Mouse (Mus musculus): ENCODE data around the gene Rpap2. TPM values are rescaled to one million over a fixed set of nuclear protein-coding genes. Genes with fewer than 3 reads are reported as not detected.
A peak's percentile ranks its signal among the peaks of the same experiment; 100 is the strongest.

Rpap2 gene
- polyA plus RNA-seq (2012; rRNA removed) (1.4 and 2.6 TPM in 2 replicates), polyA plus RNA-seq (2014; fragmentation: Nextera tagmentation; extraction: Ambion mirVana) (5.5 and 6.5 TPM in 2 replicates)

DNA sequence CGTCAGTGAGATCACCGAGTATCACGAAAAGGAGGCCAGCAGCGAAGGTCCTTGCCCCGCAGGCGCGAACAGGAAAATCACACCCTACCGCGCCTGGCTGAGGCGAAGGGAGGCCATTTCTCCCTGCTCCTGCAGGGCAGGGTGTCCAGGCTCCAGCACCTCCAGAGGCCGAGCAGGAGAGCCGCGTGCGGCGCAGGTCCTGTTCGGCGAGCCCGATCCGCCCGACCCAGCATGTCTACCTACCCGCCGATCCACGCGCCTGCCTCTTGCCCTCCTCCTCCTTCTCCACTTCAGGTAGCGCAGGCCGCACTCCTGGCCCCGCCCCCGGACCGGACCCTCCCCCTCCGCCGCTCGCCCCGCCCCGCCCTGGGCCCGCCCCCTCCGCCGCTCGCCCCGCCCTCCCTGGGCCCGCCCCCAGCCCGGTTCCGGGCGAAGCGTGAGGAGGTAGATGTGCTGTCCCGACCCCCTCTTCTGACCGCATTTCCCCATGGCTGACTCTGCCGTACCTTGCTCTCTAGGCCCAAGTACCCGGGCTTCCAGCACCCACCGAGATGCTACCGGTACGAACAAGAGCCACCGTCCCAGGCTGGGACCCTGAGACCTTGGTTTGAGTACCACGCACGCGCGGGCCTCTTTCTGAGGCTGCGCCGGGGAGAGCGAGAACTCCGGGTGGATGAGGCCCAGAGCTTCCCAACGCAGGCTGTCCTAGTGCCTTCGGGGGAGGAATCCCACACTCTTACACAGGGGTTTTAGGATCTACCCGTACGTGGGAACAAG, at the start of gene Rpap2, which contains the start of gene Glmn:
TSS of gene Rpap2 (plus strand) at position 73 of the 777 bp plus-strand sequence.
TSS of gene Glmn (minus strand) at position 588 of the 777 bp plus-strand sequence.
- no peak within 1 kb of the TSS; the same call in 1 of the 2 replicates for H3K27ac ChIP-seq
- ATAC-seq (ENCODE audit: insufficient read depth) (peak; percentile 95), DNase-seq (ENCODE audit: low read depth in 3 of 3, low spot score in 3 of 3) (peak; percentile 54 to 63 (median 62))
- TF ChIP-seq EP300 (IDR thresholded peaks at IDR 0.05; ENCODE audit: low read depth) (no peak), CTCF (IDR thresholded peaks at IDR 0.05; ENCODE audit: low read depth) (peak; percentile 22; the same call in 1 of the 2 replicates)
- peaks cover 4% of the 10 kb centered on the region in 2 experiments; a peak in 2 of 4 replicates for H3K4me1 ChIP-seq (replicated peaks; ENCODE audit: control insufficient read depth in 2 of 2, insufficient read depth in 2 of 2, low read length in 1 of 2)
- no peaks in the 10 kb centered on the region; the same call in 1 of the 2 replicates for H3K36me3 ChIP-seq (replicated peaks; ENCODE audit: control insufficient read depth, insufficient read depth, low read depth)
- peak within 1 kb of the TSS; percentile 83 to 90 for H3K4me3 ChIP-seq (ENCODE audit: insufficient read depth in 1 of 2, low read depth in 2 of 2, low read length in 2 of 2)
- H3K4me2 ChIP-seq (ENCODE audit: low read depth): peak within 1 kb of the TSS; percentile 76
- 1% methylated on average over 54 of the region's 64 CpGs for WGBS (ENCODE audit: insufficient replicate concordance)
- H3K9me3 ChIP-seq (ENCODE audit: control insufficient read depth, low read length): no peaks in the 10 kb centered on the region
- no peaks in the 10 kb centered on the region for H3K27me3 ChIP-seq (ENCODE audit: control insufficient read depth, insufficient read depth, low read length)
- peak within 1 kb of the TSS; percentile 81 for H3K9ac ChIP-seq (replicated peaks)

DNA sequence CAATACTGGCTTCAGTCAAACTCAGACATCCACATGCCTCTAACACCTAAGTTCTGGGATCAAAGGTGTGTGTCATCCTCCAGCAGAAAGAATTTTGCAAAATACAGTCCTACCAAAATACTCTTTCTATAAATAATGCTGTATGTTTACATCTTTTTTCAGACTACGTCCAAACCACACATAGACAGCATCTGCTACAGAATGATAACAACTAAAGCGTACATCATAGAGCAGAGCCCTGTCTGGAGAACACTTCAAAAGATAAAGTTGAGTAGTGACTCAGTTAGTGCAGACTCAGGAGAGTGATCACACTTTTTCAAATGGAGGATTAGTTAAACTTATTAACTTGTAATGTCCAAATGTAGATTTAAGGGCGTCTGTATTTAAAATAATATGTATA, 49.2 kb upstream of the Rpap2 start:
- peak; percentile 68 to 75 (median 74) for DNase-seq (ENCODE audit: low read depth in 3 of 3, low spot score in 3 of 3)
- TF ChIP-seq EP300 (IDR thresholded peaks at IDR 0.05; ENCODE audit: low read depth): peak; percentile 95
- no peak for TF ChIP-seq CTCF (IDR thresholded peaks at IDR 0.05; ENCODE audit: low read depth)
- Histone ChIP-seq H3K4me2 (ENCODE audit: low read depth) (peak overlapping the region; percentile 50), H3K4me1 (replicated peaks; ENCODE audit: control insufficient read depth in 2 of 2, insufficient read depth in 2 of 2, low read length in 1 of 2) (peaks cover 18% of the 10 kb centered on the region in 2 experiments), H3K9me3 (ENCODE audit: control insufficient read depth, low read length) (no peaks in the 10 kb centered on the region), H3K36me3 (replicated peaks; ENCODE audit: control insufficient read depth, insufficient read depth, low read depth) (no peaks in the 10 kb centered on the region), H3K27me3 (ENCODE audit: control insufficient read depth, insufficient read depth, low read length) (no peaks in the 10 kb centered on the region; the same call in 1 of the 2 replicates), H3K4me3 (ENCODE audit: insufficient read depth in 1 of 2, low read depth in 2 of 2, low read length in 2 of 2) (no peak overlapping the region), H3K9ac (replicated peaks) (peak overlapping the region; percentile 38), H3K27ac (peak overlapping the region; percentile 87)
- WGBS (ENCODE audit: insufficient replicate concordance): 19% methylated on average over 3 of the region's 3 CpGs
- ATAC-seq (ENCODE audit: insufficient read depth): peak; percentile 100

DNA sequence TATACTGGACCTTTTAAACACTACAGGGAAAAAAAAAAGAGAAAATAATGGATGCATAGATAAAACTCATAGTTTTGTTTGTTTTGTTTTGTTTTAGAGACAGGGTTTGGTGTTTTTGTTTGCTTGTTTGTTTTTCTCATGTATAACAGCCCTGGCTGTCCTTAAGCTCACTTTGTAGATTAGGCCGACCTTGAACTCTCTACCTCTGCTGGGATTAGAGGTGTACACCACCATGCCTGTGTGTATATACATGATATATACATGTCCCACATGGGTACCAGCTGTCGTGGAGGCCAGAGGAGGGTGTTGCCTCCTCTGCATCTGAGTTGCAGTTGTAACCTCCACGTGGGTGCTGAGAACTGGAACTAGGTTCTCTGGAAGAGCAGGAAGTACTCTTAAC, 48.7 kb upstream of the Rpap2 start:
- Histone ChIP-seq H3K4me2 (ENCODE audit: low read depth) (peak overlapping the region; percentile 43; the same call in 1 of the 2 replicates), H3K4me1 (replicated peaks; ENCODE audit: control insufficient read depth in 2 of 2, insufficient read depth in 2 of 2, low read length in 1 of 2) (peaks cover 18% of the 10 kb centered on the region in 2 experiments), H3K27me3 (ENCODE audit: control insufficient read depth, insufficient read depth, low read length) (no peaks in the 10 kb centered on the region; the same call in 1 of the 2 replicates), H3K36me3 (replicated peaks; ENCODE audit: control insufficient read depth, insufficient read depth, low read depth) (no peaks in the 10 kb centered on the region), H3K9ac (replicated peaks) (no peak overlapping the region; the same call in 1 of the 2 replicates), H3K9me3 (ENCODE audit: control insufficient read depth, low read length) (no peaks in the 10 kb centered on the region), H3K4me3 (ENCODE audit: insufficient read depth in 1 of 2, low read depth in 2 of 2, low read length in 2 of 2) (no peak overlapping the region), H3K27ac (peak overlapping the region; percentile 87)
- ATAC-seq (ENCODE audit: insufficient read depth): peak; percentile 57
- DNase-seq (ENCODE audit: low read depth in 3 of 3, low spot score in 3 of 3): no peak
- TF ChIP-seq EP300 (IDR thresholded peaks at IDR 0.05; ENCODE audit: low read depth) (no peak), CTCF (IDR thresholded peaks at IDR 0.05; ENCODE audit: low read depth) (no peak)
- WGBS (ENCODE audit: insufficient replicate concordance): 69% methylated on average over 3 of the region's 3 CpGs

DNA sequence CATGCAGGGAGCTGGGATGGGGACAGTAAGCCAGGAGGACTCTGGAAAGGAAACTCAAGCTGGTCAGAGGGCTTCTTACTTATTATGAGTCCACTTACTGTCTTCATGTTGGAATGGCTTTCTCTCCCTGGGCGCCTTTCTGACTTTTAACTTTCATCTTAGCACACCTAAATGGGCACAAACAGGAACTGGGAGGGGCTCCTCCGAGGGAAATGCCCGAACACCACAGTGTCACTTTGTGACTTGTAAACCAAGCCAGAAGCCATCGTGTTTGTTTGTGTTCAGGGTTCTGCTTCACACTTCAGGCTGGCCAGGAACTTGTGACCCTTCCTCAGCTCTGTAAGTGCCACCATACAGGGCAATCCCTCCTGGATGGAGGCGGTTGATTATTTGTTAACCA, 42.8 kb upstream of the Rpap2 start:
- Histone ChIP-seq H3K9ac (replicated peaks) (no peak overlapping the region), H3K36me3 (replicated peaks; ENCODE audit: control insufficient read depth, insufficient read depth, low read depth) (no peaks in the 10 kb centered on the region), H3K27ac (no peak overlapping the region), H3K4me2 (ENCODE audit: low read depth) (no peak overlapping the region), H3K4me1 (replicated peaks; ENCODE audit: control insufficient read depth in 2 of 2, insufficient read depth in 2 of 2, low read length in 1 of 2) (peaks cover 0 to 2% of the 10 kb centered on the region in 2 experiments; a peak in 1 of 4 replicates), H3K27me3 (ENCODE audit: control insufficient read depth, insufficient read depth, low read length) (no peaks in the 10 kb centered on the region), H3K9me3 (ENCODE audit: control insufficient read depth, low read length) (no peaks in the 10 kb centered on the region), H3K4me3 (ENCODE audit: insufficient read depth in 1 of 2, low read depth in 2 of 2, low read length in 2 of 2) (no peak overlapping the region)
- DNase-seq (ENCODE audit: low read depth in 3 of 3, low spot score in 3 of 3): no peak
- WGBS (ENCODE audit: insufficient replicate concordance): 56% methylated on average over 5 of the region's 5 CpGs
- ATAC-seq (ENCODE audit: insufficient read depth): no peak
- TF ChIP-seq EP300 (IDR thresholded peaks at IDR 0.05; ENCODE audit: low read depth) (no peak), CTCF (IDR thresholded peaks at IDR 0.05; ENCODE audit: low read depth) (no peak)

DNA sequence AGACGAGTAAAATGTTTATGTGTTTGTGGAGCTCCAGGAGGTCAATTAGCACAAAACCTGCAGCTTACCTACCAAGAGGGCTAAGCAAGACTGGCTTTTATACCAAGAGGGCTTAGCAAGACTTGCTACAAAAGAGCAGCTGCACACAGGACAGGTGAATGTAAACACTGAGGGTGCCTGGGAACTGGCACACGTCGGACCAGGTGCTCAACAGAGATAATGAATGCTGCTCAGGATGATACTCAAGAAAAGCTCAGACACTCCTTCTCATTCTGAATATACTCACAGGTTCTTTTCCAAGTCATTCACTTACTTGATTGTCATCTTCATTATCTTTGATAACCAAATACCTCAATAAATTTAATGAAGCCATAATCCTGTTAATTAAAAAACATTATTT, 40.2 kb upstream of the Rpap2 start:
- H3K36me3 ChIP-seq (replicated peaks; ENCODE audit: control insufficient read depth, insufficient read depth, low read depth): no peaks in the 10 kb centered on the region
- WGBS (ENCODE audit: insufficient replicate concordance): 58% methylated on average over 3 of the region's 3 CpGs
- H3K4me1 ChIP-seq (replicated peaks; ENCODE audit: control insufficient read depth in 2 of 2, insufficient read depth in 2 of 2, low read length in 1 of 2): peaks cover 0 to 2% of the 10 kb centered on the region in 2 experiments; a peak in 1 of 4 replicates
- H3K27me3 ChIP-seq (ENCODE audit: control insufficient read depth, insufficient read depth, low read length): no peaks in the 10 kb centered on the region
- H3K4me2 ChIP-seq (ENCODE audit: low read depth): no peak overlapping the region
- no peak overlapping the region for H3K27ac ChIP-seq
- no peak overlapping the region for H3K9ac ChIP-seq (replicated peaks)
- peak; percentile 55 for TF ChIP-seq EP300 (IDR thresholded peaks at IDR 0.05; ENCODE audit: low read depth)
- no peak for TF ChIP-seq CTCF (IDR thresholded peaks at IDR 0.05; ENCODE audit: low read depth)
- DNase-seq (ENCODE audit: low read depth in 3 of 3, low spot score in 3 of 3) (peak in 2 of 3 experiments; percentile 27 to 36), ATAC-seq (ENCODE audit: insufficient read depth) (peak; percentile 79; the same call in 1 of the 2 replicates)
- no peaks in the 10 kb centered on the region for H3K9me3 ChIP-seq (ENCODE audit: control insufficient read depth, low read length)
- no peak overlapping the region for H3K4me3 ChIP-seq (ENCODE audit: insufficient read depth in 1 of 2, low read depth in 2 of 2, low read length in 2 of 2)

Data from liver, embryonic 14.5 days (tissue).